Mouse (Mus musculus) megakaryocyte, embryonic 14.5 days (primary cell): ENCODE measurements at regions not wholly inside any gene's neighbourhood (a gene's known extent, or its start where the extent isn't known, plus 50 kb on each side); places are given as distances from the start of the nearest gene placed in this dataset.

Experiments used
- FLI1 ChIP-seq: IDR thresholded peaks from 2 replicates; pipeline ENCODE4 v1.6.1; 2012; ENCODE audit warnings: low read length, inconsistent platforms, mixed read lengths
- GATA1 ChIP-seq: IDR thresholded peaks from 3 replicates; pipeline ENCODE4 v1.6.1; 2012; ENCODE audit warnings: mixed read lengths, low read length, inconsistent platforms, borderline replicate concordance

GRCm38 (mm10) chr14:103929734-103930364 is 85.6 kb upstream of the Ednrb start:
- no peak for TF ChIP-seq GATA1
- TF ChIP-seq FLI1: no peak
